Mouse (Mus musculus): Measurements from ENCODE around the gene Myo1a. TPM values are rescaled to one million over a fixed set of nuclear protein-coding genes. Genes with fewer than 3 reads are reported as not detected.
A peak's percentile ranks its signal among the peaks of the same experiment; 100 is the strongest.
"Not testable (repeated sequence)": the region's sequence is repeated elsewhere in the genome, so short reads cannot be mapped to it uniquely, and the experiment has no call there.

The Myo1a gene
- polyA plus RNA-seq (2014; fragmentation: Nextera tagmentation; extraction: Ambion mirVana): 0.20 and 0.45 TPM in 2 replicates

DNA sequence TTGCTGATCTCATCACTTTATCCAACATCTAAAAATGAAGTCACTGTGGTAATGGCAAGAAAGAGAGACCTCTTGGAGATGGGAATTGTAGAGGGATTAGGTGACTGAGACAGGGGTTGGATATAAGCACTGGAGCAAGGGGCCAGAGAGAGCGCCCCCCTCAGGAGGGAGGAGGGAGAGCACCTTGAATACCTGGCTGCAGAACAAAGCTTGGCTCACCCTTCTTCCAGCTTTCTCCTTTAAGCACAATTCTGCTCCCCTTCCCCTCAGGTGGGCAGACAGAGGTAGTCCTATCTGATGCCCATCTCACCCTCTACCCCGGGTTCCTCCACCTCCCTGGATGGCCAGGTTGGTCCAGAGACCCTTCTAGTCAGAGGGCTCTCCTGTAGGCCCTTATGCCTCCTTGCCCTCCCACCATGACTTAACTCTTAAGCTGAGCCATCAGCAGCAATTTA, at the start of gene Myo1a:
Myo1a (plus strand) TSS at position 405 of the 455 bp plus-strand sequence.
- Histone ChIP-seq H3K27ac (ENCODE audit: low read depth, low read length) (no peak within 1 kb of the TSS), H3K4me1 (ENCODE audit: control insufficient read depth, insufficient read depth, low read length) (no peaks in the 10 kb centered on the region), H3K4me2 (replicated peaks; ENCODE audit: low read depth, low read length) (no peak within 1 kb of the TSS), H3K9ac (ENCODE audit: low read depth, low read length) (no peak within 1 kb of the TSS), H3K9me3 (ENCODE audit: control insufficient read depth, low read length) (no peaks in the 10 kb centered on the region), H3K36me3 (ENCODE audit: control insufficient read depth, insufficient read depth, low read length) (no peaks in the 10 kb centered on the region), H3K4me3 (ENCODE audit: low read length) (no peak within 1 kb of the TSS), H3K27me3 (ENCODE audit: control insufficient read depth, insufficient read depth, low read length) (no peaks in the 10 kb centered on the region)
- WGBS: 75% methylated on average over 2 of the region's 2 CpGs
- no peak for ATAC-seq (ENCODE audit: low FRiP score, low TSS enrichment)

DNA sequence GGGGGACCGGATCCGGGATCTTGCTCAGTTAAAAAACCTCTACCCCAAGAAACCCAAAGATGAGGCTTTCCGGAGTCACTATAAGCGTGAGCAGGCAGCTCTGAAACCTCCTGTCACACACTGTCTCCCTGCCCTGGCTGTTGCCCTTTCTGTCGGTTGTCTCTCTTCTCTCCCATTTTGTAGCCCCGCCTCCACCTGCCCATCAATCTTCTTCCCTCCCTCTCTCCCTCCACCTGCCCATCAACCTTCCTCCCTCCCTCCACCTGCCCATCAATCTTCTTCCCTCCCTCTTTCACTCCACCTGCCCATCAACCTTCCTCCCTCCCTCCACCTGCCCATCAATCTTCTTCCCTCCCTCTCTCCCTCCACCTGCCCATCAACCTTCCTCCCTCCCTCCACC, 47.4 kb upstream of the Myo1a start:
- not testable (repeated sequence) for H3K4me3 ChIP-seq (ENCODE audit: low read length); H3K9me3 ChIP-seq (ENCODE audit: control insufficient read depth, low read length); H3K27ac ChIP-seq (ENCODE audit: low read depth, low read length); H3K27me3 ChIP-seq (ENCODE audit: control insufficient read depth, insufficient read depth, low read length); ATAC-seq (ENCODE audit: low FRiP score, low TSS enrichment); H3K4me2 ChIP-seq (replicated peaks; ENCODE audit: low read depth, low read length); H3K9ac ChIP-seq (ENCODE audit: low read depth, low read length)
- Histone ChIP-seq H3K4me1 (ENCODE audit: control insufficient read depth, insufficient read depth, low read length) (peaks cover 29% of the 10 kb centered on the region), H3K36me3 (ENCODE audit: control insufficient read depth, insufficient read depth, low read length) (peaks cover 34% of the 10 kb centered on the region)
- WGBS: 57% methylated on average over 6 of the region's 6 CpGs

DNA sequence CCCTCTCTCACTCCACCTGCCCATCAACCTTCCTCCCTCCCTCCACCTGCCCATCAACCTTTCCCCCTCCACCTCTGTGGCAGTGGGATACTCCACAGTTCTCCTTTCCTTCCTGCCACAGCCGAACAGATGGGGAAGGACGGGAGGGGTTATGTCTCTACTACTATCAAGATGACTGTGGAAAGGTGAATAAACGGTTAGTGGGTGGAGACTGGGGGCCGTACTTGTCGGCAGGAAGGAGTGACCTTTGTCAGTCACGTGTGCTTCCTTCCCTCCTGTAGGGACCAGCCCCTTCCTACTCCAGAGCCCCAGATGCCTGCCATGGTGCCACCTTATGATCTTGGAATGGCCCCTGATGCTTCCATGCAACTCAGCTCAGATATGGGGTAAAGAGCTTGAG, 46.9 kb upstream of the Myo1a start:
- no peak for ATAC-seq (ENCODE audit: low FRiP score, low TSS enrichment)
- Histone ChIP-seq H3K4me3 (ENCODE audit: low read length) (0 out of 2 replicates have a peak overlapping the region, but pooled peaks have one; percentile 9), H3K27me3 (ENCODE audit: control insufficient read depth, insufficient read depth, low read length) (no peaks in the 10 kb centered on the region), H3K36me3 (ENCODE audit: control insufficient read depth, insufficient read depth, low read length) (peaks cover 38% of the 10 kb centered on the region), H3K27ac (ENCODE audit: low read depth, low read length) (peak overlapping the region; percentile 32; the same call in 1 of the 2 replicates), H3K4me2 (replicated peaks; ENCODE audit: low read depth, low read length) (peak overlapping the region; percentile 19; the same call in 1 of the 2 replicates), H3K9ac (ENCODE audit: low read depth, low read length) (no peak overlapping the region), H3K4me1 (ENCODE audit: control insufficient read depth, insufficient read depth, low read length) (peaks cover 34% of the 10 kb centered on the region), H3K9me3 (ENCODE audit: control insufficient read depth, low read length) (no peaks in the 10 kb centered on the region)
- 8% methylated on average over 6 of the region's 6 CpGs for WGBS

GRCm38 (mm10) chr10:127659551-127659950, 45.4 kb upstream of the Myo1a start:
- Histone ChIP-seq H3K9ac (ENCODE audit: low read depth, low read length) (no peak overlapping the region), H3K36me3 (ENCODE audit: control insufficient read depth, insufficient read depth, low read length) (peaks cover 53% of the 10 kb centered on the region), H3K4me1 (ENCODE audit: control insufficient read depth, insufficient read depth, low read length) (peaks cover 48% of the 10 kb centered on the region), H3K9me3 (ENCODE audit: control insufficient read depth, low read length) (no peaks in the 10 kb centered on the region), H3K4me2 (replicated peaks; ENCODE audit: low read depth, low read length) (no peak overlapping the region), H3K4me3 (ENCODE audit: low read length) (no peak overlapping the region), H3K27ac (ENCODE audit: low read depth, low read length) (no peak overlapping the region), H3K27me3 (ENCODE audit: control insufficient read depth, insufficient read depth, low read length) (no peaks in the 10 kb centered on the region)
- ATAC-seq (ENCODE audit: low FRiP score, low TSS enrichment): no peak
- 47% methylated on average over 1 of the region's 1 CpGs for WGBS

GRCm38 (mm10) chr10:127661291-127661914, 43.6 kb upstream of the Myo1a start:
- peak overlapping the region; percentile 68 for H3K27ac ChIP-seq (ENCODE audit: low read depth, low read length)
- no peaks in the 10 kb centered on the region for H3K9me3 ChIP-seq (ENCODE audit: control insufficient read depth, low read length)
- H3K9ac ChIP-seq (ENCODE audit: low read depth, low read length): peak overlapping the region; percentile 31
- peaks cover 50% of the 10 kb centered on the region for H3K36me3 ChIP-seq (ENCODE audit: control insufficient read depth, insufficient read depth, low read length)
- peaks cover 58% of the 10 kb centered on the region for H3K4me1 ChIP-seq (ENCODE audit: control insufficient read depth, insufficient read depth, low read length)
- WGBS: 11% methylated on average over 14 of the region's 14 CpGs
- H3K27me3 ChIP-seq (ENCODE audit: control insufficient read depth, insufficient read depth, low read length): no peaks in the 10 kb centered on the region
- peak overlapping the region; percentile 19 for H3K4me3 ChIP-seq (ENCODE audit: low read length)
- ATAC-seq (ENCODE audit: low FRiP score, low TSS enrichment): no peak
- H3K4me2 ChIP-seq (replicated peaks; ENCODE audit: low read depth, low read length): peak overlapping the region; percentile 65

- Histone ChIP-seq H3K9me3 (ENCODE audit: control insufficient read depth, low read length) (no peaks in the 10 kb centered on the region), H3K4me2 (replicated peaks; ENCODE audit: low read depth, low read length) (peak overlapping the region; percentile 65), H3K4me1 (ENCODE audit: control insufficient read depth, insufficient read depth, low read length) (peaks cover 59% of the 10 kb centered on the region), H3K36me3 (ENCODE audit: control insufficient read depth, insufficient read depth, low read length) (peaks cover 50% of the 10 kb centered on the region), H3K9ac (ENCODE audit: low read depth, low read length) (peak overlapping the region; percentile 42; the same call in 1 of the 2 replicates), H3K27ac (ENCODE audit: low read depth, low read length) (peak overlapping the region; percentile 85), H3K4me3 (ENCODE audit: low read length) (peak overlapping the region; percentile 19), H3K27me3 (ENCODE audit: control insufficient read depth, insufficient read depth, low read length) (no peaks in the 10 kb centered on the region)
- peak; percentile 11 for ATAC-seq (ENCODE audit: low FRiP score, low TSS enrichment)
- WGBS: 6% methylated on average over 16 of the region's 16 CpGs
These were observed 42.9 kb upstream of the Myo1a start for GRCm38 (mm10) chr10:127661915-127662663.

- 19% methylated on average over 19 of the region's 19 CpGs for WGBS
These were observed 42.2 kb upstream of the Myo1a start for GRCm38 (mm10) chr10:127662666-127663253.

GRCm38 (mm10) chr10:127663590-127663989, 41.4 kb upstream of the Myo1a start:
- no peaks in the 10 kb centered on the region for H3K9me3 ChIP-seq (ENCODE audit: control insufficient read depth, low read length)
- H3K4me2 ChIP-seq (replicated peaks; ENCODE audit: low read depth, low read length): peak overlapping the region; percentile 65
- peaks cover 63% of the 10 kb centered on the region for H3K4me1 ChIP-seq (ENCODE audit: control insufficient read depth, insufficient read depth, low read length)
- no peak for ATAC-seq (ENCODE audit: low FRiP score, low TSS enrichment)
- peaks cover 50% of the 10 kb centered on the region for H3K36me3 ChIP-seq (ENCODE audit: control insufficient read depth, insufficient read depth, low read length)
- no peak overlapping the region for H3K27ac ChIP-seq (ENCODE audit: low read depth, low read length)
- H3K4me3 ChIP-seq (ENCODE audit: low read length): no peak overlapping the region
- 33% methylated on average over 5 of the region's 5 CpGs for WGBS
- peak overlapping the region; percentile 34; the same call in 1 of the 2 replicates for H3K9ac ChIP-seq (ENCODE audit: low read depth, low read length)
- H3K27me3 ChIP-seq (ENCODE audit: control insufficient read depth, insufficient read depth, low read length): no peaks in the 10 kb centered on the region

More at GRCm38 (mm10) chr10:127662666-127663253, 42.2 kb upstream of the Myo1a start:
- Histone ChIP-seq H3K4me3 (ENCODE audit: low read length) (peak overlapping the region; percentile 15), H3K4me2 (replicated peaks; ENCODE audit: low read depth, low read length) (peak overlapping the region; percentile 65), H3K27me3 (ENCODE audit: control insufficient read depth, insufficient read depth, low read length) (no peaks in the 10 kb centered on the region), H3K9me3 (ENCODE audit: control insufficient read depth, low read length) (no peaks in the 10 kb centered on the region), H3K36me3 (ENCODE audit: control insufficient read depth, insufficient read depth, low read length) (peaks cover 50% of the 10 kb centered on the region), H3K27ac (ENCODE audit: low read depth, low read length) (peak overlapping the region; percentile 85), H3K4me1 (ENCODE audit: control insufficient read depth, insufficient read depth, low read length) (peaks cover 66% of the 10 kb centered on the region), H3K9ac (ENCODE audit: low read depth, low read length) (peak overlapping the region; percentile 42)
- ATAC-seq (ENCODE audit: low FRiP score, low TSS enrichment): no peak
